Mouse (Mus musculus) MEL (cell line): ENCODE results near the gene 1110008P14Rik. TPM values are rescaled to one million over a fixed set of nuclear protein-coding genes. Genes with fewer than 3 reads are reported as not detected.

Experiments
- DNase-seq: peaks from one replicate; pipeline ENCODE4 v3.0.0; 2011; ENCODE audit warnings: low read depth, low spot score
- H3K27ac ChIP-seq: 2 replicates; pipeline ENCODE4 v1.5.1; 2012; ENCODE audit warnings: low read depth, mild to moderate bottlenecking, control low read depth, low read length, moderate library complexity; ENCODE audit not compliant: control insufficient read depth
- H3K27me3 ChIP-seq, 2 experiments: fragments of 150-350 bp in 1 of 2; sonication (generic) in 1 of 2; 2 replicates each; pipeline ENCODE4 v1.6.1; 2012; ENCODE audit warnings: low read length in 2 of 2, mild to moderate bottlenecking in 2 of 2, improper control_type of control experiment in 1 of 2, moderate library complexity in 1 of 2; ENCODE audit not compliant: insufficient read depth in 2 of 2, control insufficient read depth in 1 of 2
- H3K36me3 ChIP-seq, 2 experiments: 2 replicates each; pipeline ENCODE4 v1.6.1; 2012 to 2014; ENCODE audit warnings: low read length in 2 of 2, improper control_type of control experiment in 1 of 2, inconsistent platforms in 1 of 2, mild to moderate bottlenecking in 1 of 2; ENCODE audit not compliant: insufficient read depth in 2 of 2, control insufficient read depth in 1 of 2
- H3K4me1 ChIP-seq, 2 experiments: fragments of 150-350 bp in 1 of 2; sonication (generic) in 1 of 2; 2 replicates each; pipeline ENCODE4 v1.6.1; 2012; ENCODE audit warnings: low read length in 2 of 2, improper control_type of control experiment in 1 of 2, mild to moderate bottlenecking in 1 of 2; ENCODE audit not compliant: insufficient read depth in 2 of 2, control insufficient read depth in 1 of 2
- H3K4me3 ChIP-seq, 2 experiments: fragments of 150-350 bp in 1 of 2; sonication (generic) in 1 of 2; 2 replicates each; pipeline ENCODE4 v1.5.1; 2012; ENCODE audit warnings: low read depth in 2 of 2, low read length in 2 of 2, mild to moderate bottlenecking in 2 of 2, moderate library complexity in 2 of 2, control low read depth in 1 of 2, improper control_type of control experiment in 1 of 2; ENCODE audit not compliant: control insufficient read depth in 1 of 2, insufficient read depth in 1 of 2
- H3K79me2 ChIP-seq: 2 replicates; pipeline ENCODE4 v1.6.1; 2012; ENCODE audit warnings: mild to moderate bottlenecking, low read length, moderate library complexity; ENCODE audit not compliant: control insufficient read depth, poor library complexity, insufficient read depth
- H3K9ac ChIP-seq: 2 replicates; pipeline ENCODE4 v1.6.1; 2012; ENCODE audit warnings: low read depth, mild to moderate bottlenecking, control low read depth, low read length, moderate library complexity; ENCODE audit not compliant: control insufficient read depth, poor library complexity, severe bottlenecking
- H3K9me3 ChIP-seq: fragments of 150-350 bp; sonication (generic); replicated peaks from 2 replicates; pipeline ENCODE4 v1.6.1; 2012; ENCODE audit warnings: mild to moderate bottlenecking, low read length, improper control_type of control experiment, moderate library complexity; ENCODE audit not compliant: insufficient read depth
- CHD1 ChIP-seq: IDR thresholded peaks from 2 replicates; pipeline ENCODE4 v1.6.1; 2012; ENCODE audit warnings: low read depth, mild to moderate bottlenecking, inconsistent platforms, low read length, improper control_type of control experiment
- CHD2 ChIP-seq: IDR thresholded peaks from 2 replicates; pipeline ENCODE4 v1.6.1; 2011; ENCODE audit warnings: low read length, improper control_type of control experiment
- ELF1 ChIP-seq: IDR thresholded peaks from 2 replicates; pipeline ENCODE4 v1.6.1; 2014; ENCODE audit warnings: low read depth, mild to moderate bottlenecking, inconsistent platforms, low read length, improper control_type of control experiment, moderate library complexity
- ETS1 ChIP-seq: IDR thresholded peaks from 2 replicates; pipeline ENCODE4 v1.6.1; 2012; ENCODE audit warnings: low read depth, mild to moderate bottlenecking, inconsistent platforms, low read length, improper control_type of control experiment, moderate library complexity
- GABPA ChIP-seq: IDR thresholded peaks from 2 replicates; pipeline ENCODE4 v1.6.1; 2012; ENCODE audit warnings: low read depth, mild to moderate bottlenecking, inconsistent platforms, low read length, improper control_type of control experiment, moderate library complexity
- KAT2A ChIP-seq: conservative IDR thresholded peaks from 2 replicates; pipeline ENCODE4 v1.6.1; 2012; ENCODE audit warnings: low read depth, low read length, improper control_type of control experiment, inconsistent platforms
- MAFK ChIP-seq: IDR thresholded peaks from 2 replicates; pipeline ENCODE4 v1.6.1; 2011; ENCODE audit warnings: low read depth, mild to moderate bottlenecking, low read length, improper control_type of control experiment, borderline replicate concordance
- MXI1 ChIP-seq: IDR thresholded peaks from 2 replicates; pipeline ENCODE4 v1.6.1; 2011; ENCODE audit warnings: mild to moderate bottlenecking, low read depth, low read length, improper control_type of control experiment
- NRF1 ChIP-seq: IDR thresholded peaks from 2 replicates; pipeline ENCODE4 v1.6.1; 2014; ENCODE audit warnings: low read depth, mild to moderate bottlenecking, inconsistent platforms, low read length, improper control_type of control experiment, moderate library complexity; ENCODE audit not compliant: poor library complexity, insufficient read depth, severe bottlenecking
- POLR2A ChIP-seq, 2 experiments: IDR thresholded peaks; 2 replicates each; pipeline ENCODE4 v1.6.1; 2011 to 2012; ENCODE audit warnings: low read length in 2 of 2, mild to moderate bottlenecking in 2 of 2, control low read depth in 1 of 2, improper control_type of control experiment in 1 of 2, low read depth in 1 of 2, moderate library complexity in 1 of 2; ENCODE audit not compliant: control insufficient read depth in 1 of 2, insufficient read depth in 1 of 2, poor library complexity in 1 of 2
- POLR2AphosphoS2 ChIP-seq: IDR thresholded peaks from 2 replicates; pipeline ENCODE4 v1.6.1; 2011; ENCODE audit warnings: low read length, improper control_type of control experiment
- RAD21 ChIP-seq: IDR thresholded peaks from 2 replicates; pipeline ENCODE4 v1.6.1; 2011; ENCODE audit warnings: mild to moderate bottlenecking, low read depth, low read length, improper control_type of control experiment
- TAL1 ChIP-seq: IDR thresholded peaks from 2 replicates; pipeline ENCODE4 v1.6.1; 2012; ENCODE audit warnings: mild to moderate bottlenecking, inconsistent platforms, low read length, moderate library complexity, mixed read lengths
- TBP ChIP-seq: IDR thresholded peaks from 2 replicates; pipeline ENCODE4 v1.8.0; 2011; ENCODE audit warnings: low read depth, low read length, improper control_type of control experiment
- USF2 ChIP-seq, 2 experiments: IDR thresholded peaks; 2 replicates each; pipeline ENCODE4 v1.6.1; 2011 to 2012; ENCODE audit warnings: improper control_type of control experiment in 2 of 2, low read length in 2 of 2, borderline replicate concordance in 1 of 2, inconsistent platforms in 1 of 2, low read depth in 1 of 2, mild to moderate bottlenecking in 1 of 2; ENCODE audit not compliant: insufficient read depth in 1 of 2
- ZC3H11A ChIP-seq: IDR thresholded peaks from 2 replicates; pipeline ENCODE4 v1.6.1; 2012; ENCODE audit warnings: low read depth, mild to moderate bottlenecking, inconsistent platforms, low read length, improper control_type of control experiment
- ZMIZ1 ChIP-seq: IDR thresholded peaks from 2 replicates; pipeline ENCODE4 v1.6.1; 2012; ENCODE audit warnings: low read depth, mild to moderate bottlenecking, inconsistent platforms, low read length, improper control_type of control experiment, moderate library complexity
- polyA plus RNA-seq, 2 experiments: library from polyadenylated mRNA; stranded (reverse) in 1 of 2; unstranded in 1 of 2; fragments of >175 nt in 1 of 2; fragments of >200 nt in 1 of 2; gene quantifications; 2 replicates each; pipeline versions ENCODE4 v1.2.1 to v1.2.4; 2012; ENCODE audit warnings: low replicate concordance in 2 of 2, low read depth in 1 of 2; ENCODE audit not compliant: insufficient read length in 2 of 2, insufficient read depth in 1 of 2, missing spikeins in 1 of 2
- total RNA-seq: library from RNA; depleted of rRNA; stranded (reverse); fragments of 300-350 nt; gene quantifications from 2 replicates; pipeline ENCODE4 v1.2.3, GENCODE M21; 2012

1110008P14Rik gene
- total and polyA plus RNA-seq, 3 experiments: 62.9 to 63.5 TPM; not detected in 1

- no peak for TF ChIP-seq GABPA
- TF ChIP-seq POLR2A (IDR thresholded peaks at IDR 0.05; ENCODE audit: control insufficient read depth in 1 of 2, insufficient read depth in 1 of 2, low read depth in 1 of 2, low read length in 2 of 2, poor library complexity in 1 of 2): peak in 1 of 2 experiments; percentile 72; a peak in 2 of 4 replicates
- TF ChIP-seq, all 39 proteins: peak for 13
Measured at GRCm38 (mm10) chr2:32381775-32382223, at the start of gene 1110008P14Rik (continued).

- peaks cover 3 to 7% of the 10 kb centered on the region in 2 experiments; a peak in 2 of 4 replicates for H3K4me1 ChIP-seq
- TF ChIP-seq ZMIZ1 (no peak), POLR2AphosphoS2 (no peak), POLR2A (IDR thresholded peaks at IDR 0.05; ENCODE audit: control insufficient read depth in 1 of 2, insufficient read depth in 1 of 2, low read depth in 1 of 2, low read length in 2 of 2, poor library complexity in 1 of 2) (no peak), TBP (no peak), ETS1 (no peak), MAFK (no peak), MXI1 (no peak), CHD1 (no peak), USF2 (IDR thresholded peaks at IDR 0.05; ENCODE audit: borderline replicate concordance in 1 of 2, insufficient read depth in 1 of 2, low read depth in 1 of 2, low read length in 2 of 2) (no peak), CHD2 (no peak), NRF1 (no peak), ZC3H11A (no peak), RAD21 (no peak), ELF1 (no peak), KAT2A (no peak), TAL1 (no peak)
- no peaks in the 10 kb centered on the region for H3K9me3 ChIP-seq
- H3K36me3 ChIP-seq: peaks cover 0 to 2% of the 10 kb centered on the region in 2 experiments; a peak in 1 of 4 replicates
- no peak overlapping the region for H3K9ac ChIP-seq
- H3K79me2 ChIP-seq: peaks cover 20% of the 10 kb centered on the region
- no peak overlapping the region for H3K27ac ChIP-seq
- H3K27me3 ChIP-seq: no peaks in the 10 kb centered on the region
- no peak overlapping the region for H3K4me3 ChIP-seq
- DNase-seq: no peak
Measured at GRCm38 (mm10) chr2:32430701-32431676, 49.3 kb upstream of the 1110008P14Rik start.
